Mouse (Mus musculus) cortical plate, adult 2 months (tissue): ENCODE results near the gene Smg5.

Experiments used
- CTCF ChIP-seq: fragments of 200-500 bp; IDR thresholded peaks from 2 replicates; pipeline ENCODE4 v1.5.1; 2011; ENCODE audit warnings: mild to moderate bottlenecking, control low read depth, low read length; ENCODE audit not compliant: insufficient read depth; ENCODE audit errors: extremely low read depth
- POLR2A ChIP-seq: fragments of 200-500 bp; IDR thresholded peaks from 2 replicates; pipeline ENCODE4 v1.6.1; 2011; ENCODE audit warnings: mild to moderate bottlenecking, low read length, control low read depth; ENCODE audit not compliant: insufficient read depth; ENCODE audit errors: extremely low read depth

DNA sequence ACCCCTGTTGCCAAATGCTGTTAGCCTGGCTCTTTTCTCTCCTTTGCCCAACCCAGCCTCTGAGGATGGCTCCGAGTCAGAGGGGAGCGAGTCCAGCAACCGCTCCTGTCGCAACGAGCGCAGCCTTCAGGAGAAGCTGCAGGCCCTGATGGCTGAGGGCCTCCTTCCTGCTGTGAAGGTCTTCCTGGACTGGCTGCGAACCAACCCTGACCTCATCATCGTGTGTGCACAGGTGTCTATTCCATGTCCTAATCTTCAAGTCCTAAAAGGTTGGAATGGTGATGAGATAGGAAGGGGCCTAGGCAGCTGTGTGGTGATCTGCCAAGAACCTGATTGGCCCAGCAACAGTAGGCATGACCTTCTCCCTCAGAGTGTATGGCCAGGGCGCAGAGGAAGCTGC is 16.8 kb downstream of the Smg5 start:
- TF ChIP-seq CTCF (no peak), POLR2A (no peak)
